Mouse (Mus musculus) bone marrow macrophage, adult 2 months (primary cell): ENCODE data around the gene 1810010H24Rik.

Experiments
- CTCF ChIP-seq: IDR thresholded peaks from 2 replicates; pipeline ENCODE4 v1.5.1; 2012; ENCODE audit warnings: low read depth, mild to moderate bottlenecking, low read length, moderate library complexity
- POLR2A ChIP-seq: IDR thresholded peaks from 2 replicates; pipeline ENCODE4 v1.6.1; 2012; ENCODE audit warnings: mild to moderate bottlenecking, low read depth, low read length, borderline replicate concordance

- TF ChIP-seq POLR2A (no peak), CTCF (no peak)
Observed at GRCm38 (mm10) chr11:107022050-107022683, 3.3 kb upstream of the 1810010H24Rik start.
